Mouse (Mus musculus): Measurements from ENCODE around the gene Prkn. TPM values are rescaled to one million over a fixed set of nuclear protein-coding genes. Genes with fewer than 3 reads are reported as not detected.

Gene Prkn
- polyA plus RNA-seq, 1 experiment from 2014 or later = 1.5 TPM

GRCm38 (mm10) chr17:11721906-11722305 lies 881.7 kb downstream of the Prkn start:
- no peak overlapping the region for H3K27ac ChIP-seq
- WGBS = 45% methylated on average over 5 of the region's 5 CpGs
- no peaks in the 10 kb centered on the region for H3K27me3 ChIP-seq
- no peaks in the 10 kb centered on the region for H3K4me1 ChIP-seq (replicated peaks)
- no peaks in the 10 kb centered on the region for H3K36me3 ChIP-seq
- H3K4me2 ChIP-seq = no peak overlapping the region
- no peaks in the 10 kb centered on the region for H3K9me3 ChIP-seq
- no peak for ATAC-seq (ENCODE audit: insufficient number of reproducible peaks, insufficient read depth, low FRiP score, low TSS enrichment, low read depth)
- H3K9ac ChIP-seq (replicated peaks) = no peak overlapping the region
- no peak overlapping the region for H3K4me3 ChIP-seq (replicated peaks)

- Histone ChIP-seq H3K9me3 (no peaks in the 10 kb centered on the region), H3K27me3 (no peaks in the 10 kb centered on the region), H3K4me1 (replicated peaks) (no peaks in the 10 kb centered on the region), H3K9ac (replicated peaks) (no peak overlapping the region), H3K4me2 (no peak overlapping the region), H3K27ac (no peak overlapping the region), H3K4me3 (replicated peaks) (no peak overlapping the region), H3K36me3 (no peaks in the 10 kb centered on the region)
- no peak for ATAC-seq (ENCODE audit: insufficient number of reproducible peaks, insufficient read depth, low FRiP score, low TSS enrichment, low read depth)
- WGBS = 92% methylated on average over 1 of the region's 1 CpGs
These were observed 882.3 kb downstream of the Prkn start for GRCm38 (mm10) chr17:11722478-11722877.

GRCm38 (mm10) chr17:11724135-11724534 lies 884.0 kb downstream of the Prkn start:
- no peaks in the 10 kb centered on the region for H3K9me3 ChIP-seq

GRCm38 (mm10) chr17:11727101-11727500 lies 886.9 kb downstream of the Prkn start:
- no peak for ATAC-seq (ENCODE audit: insufficient number of reproducible peaks, insufficient read depth, low FRiP score, low TSS enrichment, low read depth)
- Histone ChIP-seq H3K4me3 (replicated peaks) (no peak overlapping the region), H3K4me1 (replicated peaks) (peaks cover 6% of the 10 kb centered on the region; the same call in 1 of the 2 replicates), H3K9me3 (no peaks in the 10 kb centered on the region), H3K4me2 (no peak overlapping the region), H3K36me3 (no peaks in the 10 kb centered on the region), H3K27me3 (no peaks in the 10 kb centered on the region), H3K9ac (replicated peaks) (no peak overlapping the region), H3K27ac (no peak overlapping the region)
- WGBS = 66% methylated on average over 1 of the region's 1 CpGs

More at GRCm38 (mm10) chr17:11724135-11724534, 884.0 kb downstream of the Prkn start:
- Histone ChIP-seq H3K9ac (replicated peaks) (no peak overlapping the region), H3K4me2 (no peak overlapping the region), H3K4me1 (replicated peaks) (peaks cover 3% of the 10 kb centered on the region; the same call in 1 of the 2 replicates), H3K27ac (no peak overlapping the region), H3K27me3 (no peaks in the 10 kb centered on the region), H3K36me3 (no peaks in the 10 kb centered on the region), H3K4me3 (replicated peaks) (no peak overlapping the region)
- ATAC-seq (ENCODE audit: insufficient number of reproducible peaks, insufficient read depth, low FRiP score, low TSS enrichment, low read depth) = no peak
- 85% methylated on average over 3 of the region's 3 CpGs for WGBS

GRCm38 (mm10) chr17:11728294-11728693 lies 888.1 kb downstream of the Prkn start:
- no peak for ATAC-seq (ENCODE audit: insufficient number of reproducible peaks, insufficient read depth, low FRiP score, low TSS enrichment, low read depth)
- no peak overlapping the region for H3K4me2 ChIP-seq
- H3K9ac ChIP-seq (replicated peaks) = no peak overlapping the region
- H3K4me1 ChIP-seq (replicated peaks) = peaks cover 6% of the 10 kb centered on the region; the same call in 1 of the 2 replicates
- H3K36me3 ChIP-seq = no peaks in the 10 kb centered on the region
- H3K27me3 ChIP-seq = no peaks in the 10 kb centered on the region
- no peaks in the 10 kb centered on the region for H3K9me3 ChIP-seq
- no peak overlapping the region for H3K4me3 ChIP-seq (replicated peaks)
- 63% methylated on average over 2 of the region's 2 CpGs for WGBS
- H3K27ac ChIP-seq = no peak overlapping the region

DNA sequence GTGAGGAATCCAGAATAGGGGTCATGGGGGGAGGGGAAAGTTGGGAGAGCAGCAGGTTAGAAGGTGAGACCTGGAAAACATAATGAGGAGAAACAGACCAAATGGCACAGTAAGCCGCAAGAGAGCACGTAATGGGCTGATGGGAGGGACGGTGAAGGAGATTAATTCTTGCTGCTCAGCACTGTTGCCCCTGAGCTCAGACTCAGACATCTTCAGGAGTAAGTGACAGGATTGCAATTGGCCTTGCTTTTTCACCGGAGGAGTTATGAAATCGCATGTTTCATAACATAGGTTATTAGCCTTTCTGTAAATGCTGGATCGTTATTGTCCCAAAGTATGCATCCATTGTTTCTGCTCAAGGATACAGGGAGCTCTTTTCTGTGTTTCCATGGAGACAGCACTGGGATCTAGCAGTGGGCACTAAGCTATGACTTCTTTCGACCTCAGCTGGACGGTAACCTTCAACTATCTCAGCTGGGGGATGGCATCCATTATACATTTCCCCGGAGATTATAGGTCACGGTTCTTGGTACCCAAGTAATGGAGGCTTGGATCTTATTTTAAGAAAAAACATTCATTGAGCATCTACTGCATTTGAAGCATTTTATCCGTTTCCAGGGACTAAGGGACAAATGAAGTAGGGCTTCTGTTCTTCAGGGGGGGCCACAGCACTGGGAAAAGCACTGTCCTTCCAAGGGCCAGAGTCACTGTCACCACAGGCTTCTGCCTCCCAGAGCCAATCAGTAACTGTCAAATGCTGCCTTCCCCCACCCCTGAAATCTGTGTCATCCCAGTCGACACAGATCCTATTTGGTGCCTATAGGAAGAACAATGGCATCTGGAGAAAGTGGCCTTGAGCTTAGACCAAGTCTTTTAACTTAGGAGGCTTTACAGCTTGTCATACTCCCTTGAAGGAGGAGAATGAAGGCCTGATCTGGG lies 890.7 kb downstream of the Prkn start:
- no peak overlapping the region for H3K4me2 ChIP-seq
- H3K36me3 ChIP-seq = no peaks in the 10 kb centered on the region
- ATAC-seq (ENCODE audit: insufficient number of reproducible peaks, insufficient read depth, low FRiP score, low TSS enrichment, low read depth) = no peak
- peaks cover 6% of the 10 kb centered on the region; the same call in 1 of the 2 replicates for H3K4me1 ChIP-seq (replicated peaks)
- 77% methylated on average over 12 of the region's 12 CpGs for WGBS
- H3K27ac ChIP-seq = no peak overlapping the region
- no peaks in the 10 kb centered on the region for H3K27me3 ChIP-seq
- H3K4me3 ChIP-seq (replicated peaks) = no peak overlapping the region
- H3K9me3 ChIP-seq = no peaks in the 10 kb centered on the region
- H3K9ac ChIP-seq (replicated peaks) = no peak overlapping the region

- no peak overlapping the region for H3K9ac ChIP-seq (replicated peaks)
- H3K4me1 ChIP-seq (replicated peaks) = 0 out of 2 replicates have a peak, but pooled peaks cover 3% of the 10 kb centered on the region
- H3K27me3 ChIP-seq = no peaks in the 10 kb centered on the region
- H3K9me3 ChIP-seq = no peaks in the 10 kb centered on the region
- no peak overlapping the region for H3K27ac ChIP-seq
- ATAC-seq (ENCODE audit: insufficient number of reproducible peaks, insufficient read depth, low FRiP score, low TSS enrichment, low read depth) = no peak
- H3K4me2 ChIP-seq = no peak overlapping the region
- no peak overlapping the region for H3K4me3 ChIP-seq (replicated peaks)
- WGBS = 90% methylated on average over 12 of the region's 12 CpGs
- no peaks in the 10 kb centered on the region for H3K36me3 ChIP-seq
These were observed 895.1 kb downstream of the Prkn start for GRCm38 (mm10) chr17:11735158-11735877.

GRCm38 (mm10) chr17:11736531-11736930 lies 896.3 kb downstream of the Prkn start:
- no peaks in the 10 kb centered on the region for H3K9me3 ChIP-seq
- WGBS = 73% methylated on average over 3 of the region's 3 CpGs

DNA sequence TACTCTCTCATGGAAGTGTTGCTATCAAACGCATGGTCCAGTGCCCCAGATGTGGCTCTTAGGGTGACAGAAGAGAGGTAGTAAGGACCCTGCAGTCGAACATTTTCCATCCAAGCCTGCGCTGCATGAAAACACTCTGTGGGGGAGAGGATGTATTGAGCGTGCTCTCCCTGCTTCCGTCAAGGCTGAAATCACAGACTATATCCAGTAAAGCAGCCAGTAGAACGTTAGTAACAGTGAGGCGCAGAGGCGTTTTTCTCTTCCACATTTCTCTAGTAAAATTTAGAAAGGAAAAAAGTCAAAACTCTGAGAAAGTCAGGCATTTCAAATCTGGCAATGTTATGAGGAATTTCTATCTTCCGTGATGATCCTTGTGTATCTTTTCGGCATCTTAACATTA lies 897.7 kb downstream of the Prkn start:
- no peak overlapping the region for H3K4me2 ChIP-seq
- H3K36me3 ChIP-seq = no peaks in the 10 kb centered on the region
- no peak overlapping the region for H3K27ac ChIP-seq
- no peaks in the 10 kb centered on the region for H3K9me3 ChIP-seq
- no peak overlapping the region for H3K4me3 ChIP-seq (replicated peaks)
- WGBS = 92% methylated on average over 10 of the region's 10 CpGs
- ATAC-seq (ENCODE audit: insufficient number of reproducible peaks, insufficient read depth, low FRiP score, low TSS enrichment, low read depth) = no peak
- no peak overlapping the region for H3K9ac ChIP-seq (replicated peaks)
- H3K27me3 ChIP-seq = no peaks in the 10 kb centered on the region
- no peaks in the 10 kb centered on the region for H3K4me1 ChIP-seq (replicated peaks)

More at GRCm38 (mm10) chr17:11736531-11736930, 896.3 kb downstream of the Prkn start:
- Histone ChIP-seq H3K27me3 (no peaks in the 10 kb centered on the region), H3K4me3 (replicated peaks) (no peak overlapping the region), H3K4me2 (no peak overlapping the region), H3K9ac (replicated peaks) (no peak overlapping the region), H3K36me3 (no peaks in the 10 kb centered on the region), H3K27ac (no peak overlapping the region), H3K4me1 (replicated peaks) (no peaks in the 10 kb centered on the region)
- ATAC-seq (ENCODE audit: insufficient number of reproducible peaks, insufficient read depth, low FRiP score, low TSS enrichment, low read depth) = no peak

- Histone ChIP-seq H3K36me3 (no peaks in the 10 kb centered on the region), H3K27me3 (peaks cover 6% of the 10 kb centered on the region), H3K9me3 (no peaks in the 10 kb centered on the region), H3K4me3 (replicated peaks) (no peak overlapping the region), H3K4me2 (no peak overlapping the region), H3K9ac (replicated peaks) (no peak overlapping the region), H3K27ac (no peak overlapping the region), H3K4me1 (replicated peaks) (no peaks in the 10 kb centered on the region)
- no peak for ATAC-seq (ENCODE audit: insufficient number of reproducible peaks, insufficient read depth, low FRiP score, low TSS enrichment, low read depth)
These were observed 900.5 kb downstream of the Prkn start for GRCm38 (mm10) chr17:11740716-11741115.

DNA sequence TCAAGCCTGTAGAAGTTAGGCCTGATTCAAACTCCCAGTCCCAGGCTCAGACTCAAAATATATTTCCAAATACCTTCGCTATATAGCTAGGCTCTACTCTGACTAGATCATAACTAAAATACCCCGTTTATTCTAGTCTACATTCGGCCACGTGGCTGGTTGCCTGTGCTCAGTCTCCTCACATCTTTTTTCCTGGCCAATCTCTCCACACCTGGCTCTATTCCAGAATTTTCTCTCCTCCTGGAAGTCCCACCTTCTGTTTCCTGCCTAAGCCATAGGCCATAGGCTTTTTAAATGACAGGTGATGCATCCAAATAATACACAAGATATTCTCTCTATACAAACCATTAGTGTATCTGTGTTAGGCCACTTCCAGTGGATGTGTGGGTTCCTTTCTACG lies 901.0 kb downstream of the Prkn start:
- H3K9ac ChIP-seq (replicated peaks) = no peak overlapping the region
- peaks cover 11% of the 10 kb centered on the region for H3K27me3 ChIP-seq
- H3K36me3 ChIP-seq = no peaks in the 10 kb centered on the region
- no peak for ATAC-seq (ENCODE audit: insufficient number of reproducible peaks, insufficient read depth, low FRiP score, low TSS enrichment, low read depth)
- H3K27ac ChIP-seq = no peak overlapping the region
- H3K4me1 ChIP-seq (replicated peaks) = no peaks in the 10 kb centered on the region
- no peak overlapping the region for H3K4me2 ChIP-seq
- H3K4me3 ChIP-seq (replicated peaks) = no peak overlapping the region
- 94% methylated on average over 5 of the region's 5 CpGs for WGBS
- H3K9me3 ChIP-seq = no peaks in the 10 kb centered on the region

All from limb, embryonic 12.5 days (tissue).